Mouse (Mus musculus): ENCODE measurements around the gene Eefsec.
A peak's percentile ranks its signal among the peaks of the same experiment; 100 is the strongest.

Gene Eefsec

DNA sequence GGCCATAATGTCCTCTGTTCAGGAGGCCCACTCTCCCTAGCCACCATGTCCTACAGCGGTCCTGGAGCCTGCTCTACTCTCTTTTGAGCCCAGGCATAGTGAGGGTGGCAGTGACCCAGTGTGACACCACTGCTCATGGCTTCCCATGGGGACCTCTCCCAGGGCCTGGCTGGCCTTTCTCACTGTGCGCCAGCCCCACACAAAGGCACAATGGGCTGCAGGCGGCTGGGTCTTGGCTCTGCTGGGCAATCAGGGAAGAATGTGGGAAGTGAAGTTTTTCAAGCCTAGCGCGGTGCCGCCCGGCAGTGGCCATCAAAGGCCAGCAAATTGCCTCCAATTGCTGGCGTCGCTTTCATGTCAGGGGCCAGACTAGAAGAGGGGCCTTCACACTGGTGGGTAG, 184.2 kb downstream of the Eefsec start:
- no peak for DNase-seq (ENCODE audit: low spot score in 2 of 2)

GRCm38 (mm10) chr6:88260645-88261044, 185.7 kb downstream of the Eefsec start:
- no peak for DNase-seq (ENCODE audit: low spot score in 2 of 2)

DNA sequence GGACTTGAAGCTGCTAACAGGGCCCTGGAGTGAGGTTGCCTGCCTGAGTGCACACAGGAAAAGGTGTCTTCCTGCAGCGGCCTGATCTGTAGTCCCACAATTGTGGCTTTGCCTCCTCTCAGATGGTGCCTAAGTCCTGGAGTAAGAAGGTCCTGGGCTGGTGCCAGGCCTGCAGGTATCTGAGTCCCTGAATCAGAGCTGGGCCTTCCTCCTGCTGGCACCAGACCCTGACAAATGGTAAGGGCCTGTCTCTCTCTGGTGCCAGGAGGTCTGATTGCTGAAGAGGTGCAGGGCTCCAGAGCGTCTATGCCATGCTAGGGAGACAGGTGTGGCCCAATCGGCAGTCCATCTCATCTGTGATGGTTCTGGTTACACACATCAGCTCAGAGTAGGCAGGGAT, 186.7 kb downstream of the Eefsec start:
- DNase-seq (ENCODE audit: low spot score in 2 of 2): no peak

DNA sequence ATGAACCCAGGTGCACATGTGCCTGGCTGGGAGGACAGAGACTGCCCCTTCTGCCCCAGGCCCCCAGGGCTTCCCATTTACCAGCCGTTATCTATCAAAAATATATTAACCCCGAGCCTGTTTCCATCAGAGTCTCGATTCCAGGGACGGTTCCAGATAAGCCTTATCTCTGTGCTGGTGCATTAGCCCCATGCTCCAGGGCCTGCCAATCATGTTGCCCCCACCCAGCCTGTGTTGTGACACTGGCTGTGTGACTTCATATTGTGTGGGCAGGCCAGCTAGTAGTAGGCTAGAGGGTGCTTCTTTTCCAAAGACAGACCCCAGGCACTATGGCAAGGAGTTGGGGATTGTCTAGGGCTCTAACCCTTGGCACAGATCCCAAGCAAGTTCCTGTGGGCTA, 190.9 kb downstream of the Eefsec start:
- DNase-seq (ENCODE audit: low spot score in 2 of 2): no peak

DNA sequence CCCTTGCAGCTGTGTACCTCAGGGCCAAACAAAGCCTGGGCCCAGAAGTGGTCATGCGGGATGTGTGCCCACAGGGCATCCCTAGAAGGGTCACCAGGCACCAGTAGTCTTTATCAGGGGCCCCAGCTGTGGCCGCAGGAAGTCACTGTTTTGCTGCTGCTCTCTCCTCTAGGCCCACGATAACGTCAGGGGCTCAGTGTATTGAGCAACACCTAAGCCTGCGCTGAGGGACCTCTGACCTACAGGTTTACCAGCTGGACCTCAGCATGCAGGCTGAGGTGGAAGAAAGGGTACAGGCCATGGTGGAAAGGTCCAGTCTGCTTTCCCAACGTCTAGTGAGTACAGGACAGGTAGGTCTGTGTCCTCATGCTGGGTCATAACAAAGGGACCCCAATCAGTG, 192.3 kb downstream of the Eefsec start:
- no peak for DNase-seq (ENCODE audit: low spot score in 2 of 2)

DNA sequence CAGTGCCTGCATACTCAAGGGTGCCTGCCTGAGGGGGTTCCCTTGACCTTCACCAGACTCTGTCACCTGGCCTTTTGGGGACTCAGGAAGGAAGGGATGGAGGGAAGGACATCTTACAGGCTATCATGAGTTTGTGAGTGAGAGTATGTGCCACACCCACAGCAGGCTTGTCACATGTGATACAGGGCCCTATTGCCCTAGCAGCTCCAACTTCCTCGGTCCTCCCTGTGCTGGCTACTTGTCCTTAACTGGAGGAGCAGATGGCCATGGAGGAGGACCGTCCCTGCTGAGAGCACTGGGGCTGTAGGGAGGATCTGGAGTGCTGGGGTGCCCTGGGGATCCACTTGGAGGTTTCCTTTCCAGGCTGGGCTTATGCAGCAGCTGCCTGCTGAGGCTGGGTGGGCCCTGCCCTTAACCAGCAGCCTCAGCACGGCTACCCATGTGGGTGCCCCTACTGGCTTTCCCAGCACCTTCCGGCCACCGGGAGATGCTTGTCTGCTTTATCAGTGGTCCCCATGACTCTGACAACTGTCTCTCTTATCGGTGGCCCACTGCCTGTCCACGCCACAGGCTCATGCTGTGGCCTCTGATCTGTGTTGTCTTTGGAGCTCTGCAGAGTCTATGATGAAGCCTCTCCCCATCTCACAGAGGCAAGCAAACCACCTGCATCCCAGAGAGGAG, 194.4 kb downstream of the Eefsec start:
- no peak for DNase-seq (ENCODE audit: low spot score in 2 of 2)

DNA sequence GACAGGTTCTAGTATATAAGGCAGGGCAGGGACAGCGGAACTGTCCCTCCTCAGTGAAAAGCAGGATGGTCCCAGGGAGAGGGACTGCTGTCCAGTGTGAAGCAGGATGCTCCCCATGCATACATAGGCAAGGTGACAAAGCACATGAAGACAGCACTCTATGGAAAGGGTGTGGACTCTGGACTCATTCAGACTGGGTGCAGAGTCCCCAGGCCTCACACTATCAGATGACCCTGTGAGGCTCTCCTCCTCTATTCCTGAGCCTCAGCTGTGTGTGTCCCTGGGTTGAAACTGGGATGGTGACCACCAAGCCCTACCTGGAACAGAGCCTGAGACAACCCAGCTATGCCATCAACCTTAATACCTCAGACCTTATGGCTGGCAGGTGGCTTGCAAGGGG, 194.9 kb downstream of the Eefsec start:
- no peak for DNase-seq (ENCODE audit: low spot score in 2 of 2)

- DNase-seq (ENCODE audit: low spot score in 2 of 2): no peak
These were observed 197.1 kb downstream of the Eefsec start for GRCm38 (mm10) chr6:88249231-88249630.

GRCm38 (mm10) chr6:88242604-88243003, 203.7 kb downstream of the Eefsec start:
- peak in 1 of 2 experiments; percentile 64 for DNase-seq (ENCODE audit: low spot score in 2 of 2)

GRCm38 (mm10) chr6:88236513-88236912, 209.8 kb downstream of the Eefsec start:
- DNase-seq (ENCODE audit: low spot score in 2 of 2): no peak

- no peak for DNase-seq (ENCODE audit: low spot score in 2 of 2)
These were observed 210.4 kb downstream of the Eefsec start for GRCm38 (mm10) chr6:88235983-88236382.

DNA sequence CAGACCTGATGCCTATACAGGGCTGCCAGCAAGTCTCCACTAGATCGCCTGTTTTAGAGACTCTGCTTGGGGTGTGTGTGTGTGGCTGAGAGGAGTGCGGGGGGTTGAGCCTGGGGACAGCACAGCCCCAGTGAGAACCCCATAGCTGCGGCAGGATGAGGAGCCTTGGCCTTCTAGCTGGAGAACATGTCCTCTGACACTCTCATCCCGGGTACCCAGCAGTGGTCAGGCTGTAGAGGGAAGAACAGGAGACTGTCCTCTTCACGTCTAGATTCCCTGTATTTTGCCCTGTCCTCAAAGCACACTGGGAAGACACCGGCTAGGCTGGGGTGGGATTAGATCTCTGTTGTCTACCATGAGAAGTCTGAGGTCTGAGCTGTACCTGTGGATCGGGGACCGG, 210.9 kb downstream of the Eefsec start:
- no peak for DNase-seq (ENCODE audit: low spot score in 2 of 2)

DNA sequence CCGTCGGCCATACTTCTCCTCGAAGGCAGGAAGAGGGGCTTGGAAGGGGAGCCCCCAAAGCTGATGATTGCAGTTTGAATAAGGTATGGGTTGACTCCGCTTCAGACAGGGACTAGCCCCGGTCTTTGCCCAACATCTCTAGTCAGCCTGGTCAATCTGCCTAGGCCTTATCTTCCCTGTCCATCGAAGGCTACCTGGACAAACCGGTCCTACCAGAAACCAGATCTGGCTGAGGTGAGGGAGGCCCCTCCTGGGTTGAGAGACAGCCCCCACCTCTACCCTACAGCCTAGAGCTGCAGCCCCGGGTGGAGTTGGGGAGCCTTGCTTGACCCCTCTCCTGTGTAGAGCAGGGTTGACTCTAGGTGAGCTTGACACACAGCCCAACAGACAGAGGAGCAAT, 212.3 kb downstream of the Eefsec start:
- DNase-seq (ENCODE audit: low spot score in 2 of 2): no peak

GRCm38 (mm10) chr6:88232221-88232620, 214.1 kb downstream of the Eefsec start:
- DNase-seq (ENCODE audit: low spot score in 2 of 2): no peak

- DNase-seq (ENCODE audit: low spot score in 2 of 2): no peak
These were observed 214.5 kb downstream of the Eefsec start for GRCm38 (mm10) chr6:88231821-88232220.

DNA sequence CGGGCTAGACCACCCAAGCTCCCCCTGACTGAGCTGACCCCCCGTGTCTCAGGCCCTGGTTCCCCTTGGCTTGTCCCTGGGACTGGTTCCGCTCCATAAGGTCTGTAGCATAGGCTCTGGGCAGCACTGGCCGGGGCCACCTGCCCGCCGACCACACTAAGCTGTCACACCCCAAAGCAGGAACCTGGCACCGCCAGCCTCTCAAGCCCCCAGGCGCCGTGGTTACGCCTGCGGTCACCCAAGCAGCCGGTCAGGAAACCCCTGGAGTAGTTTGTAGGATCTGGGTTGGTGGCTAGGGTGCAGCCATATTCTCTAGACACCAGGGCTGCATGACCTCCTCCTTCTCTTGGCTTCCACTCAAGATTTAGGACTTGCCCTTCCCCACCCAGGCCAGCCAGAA, 217.1 kb downstream of the Eefsec start:
- no peak for DNase-seq (ENCODE audit: low spot score in 2 of 2)

GRCm38 (mm10) chr6:88227537-88227936, 218.8 kb downstream of the Eefsec start:
- DNase-seq (ENCODE audit: low spot score in 2 of 2): no peak

GRCm38 (mm10) chr6:88226570-88226994, 219.8 kb downstream of the Eefsec start:
- DNase-seq (ENCODE audit: low spot score in 2 of 2): no peak

GRCm38 (mm10) chr6:88221968-88222367, 224.4 kb downstream of the Eefsec start, which contains the start of gene Dnajb8:
TSS of gene Dnajb8 (plus strand) at chr6:88222268.
- DNase-seq (ENCODE audit: low spot score in 2 of 2): no peak

DNA sequence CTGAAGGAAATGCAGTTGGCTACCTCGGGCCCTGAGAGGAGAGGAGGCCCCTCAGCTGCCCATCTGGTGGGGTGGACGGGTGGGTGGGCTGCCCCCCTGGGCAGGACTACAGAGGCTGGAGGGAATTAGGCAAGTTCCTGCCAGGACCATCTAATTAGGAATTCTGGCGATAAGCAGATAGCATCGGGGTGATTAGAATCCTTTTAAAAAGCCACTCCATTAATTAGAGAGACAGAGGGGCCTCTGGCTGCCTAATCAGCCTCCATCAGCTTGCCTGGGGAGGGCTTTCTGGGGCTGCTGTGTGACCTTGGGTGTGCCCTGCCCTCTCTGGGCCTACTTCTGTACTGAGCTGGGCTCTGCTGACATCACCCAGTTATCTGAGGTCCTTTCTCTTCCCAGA, 227.2 kb downstream of the Eefsec start:
- DNase-seq (ENCODE audit: low spot score in 2 of 2): no peak

- no peak for DNase-seq (ENCODE audit: low spot score in 2 of 2)
These were observed 230.1 kb downstream of the Eefsec start for GRCm38 (mm10) chr6:88216199-88216598.

GRCm38 (mm10) chr6:88215797-88216196, 230.5 kb downstream of the Eefsec start:
- no peak for DNase-seq (ENCODE audit: low spot score in 2 of 2)

DNA sequence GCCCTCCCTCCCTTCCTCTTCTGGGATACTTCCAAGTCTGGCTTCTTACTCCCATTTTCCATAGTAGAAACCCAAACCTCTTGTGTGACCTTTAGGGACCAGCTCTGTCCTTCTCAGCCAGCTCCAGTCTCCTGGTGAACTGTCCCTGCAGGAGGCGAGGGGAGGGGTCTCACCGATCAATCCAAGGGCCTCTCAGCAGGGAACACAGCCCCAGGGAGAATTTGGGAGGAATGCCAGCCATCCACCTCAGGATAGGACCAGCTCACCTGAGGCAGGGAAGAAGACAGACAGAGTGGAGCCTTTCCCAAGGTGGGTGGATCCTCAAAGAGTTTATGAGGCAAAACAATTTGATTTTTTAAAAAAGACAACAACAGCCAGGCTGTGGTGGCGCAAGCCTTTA, 236.2 kb downstream of the Eefsec start:
- no peak for DNase-seq (ENCODE audit: low spot score in 2 of 2)

DNA sequence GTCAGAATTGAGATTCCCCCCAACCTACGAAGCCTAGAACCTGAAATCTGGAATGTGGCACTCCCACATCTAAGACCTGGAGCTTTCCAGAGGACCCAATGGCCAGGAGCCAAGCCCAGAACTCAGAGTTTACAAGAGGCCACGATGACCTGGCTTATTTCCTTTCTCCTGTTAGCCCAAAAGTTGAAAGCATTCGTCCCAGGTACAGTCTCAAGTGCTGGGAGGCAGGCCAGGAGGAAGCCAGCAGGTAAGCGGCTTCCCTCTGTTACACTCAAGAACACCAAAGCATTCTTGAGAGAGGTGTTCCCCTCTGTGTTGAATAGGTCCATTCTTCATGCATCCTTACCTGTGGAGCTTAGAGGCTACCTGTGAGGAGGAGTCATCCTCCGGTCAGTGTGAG, 236.9 kb downstream of the Eefsec start:
- DNase-seq (ENCODE audit: low spot score in 2 of 2): no peak
